ENCODE assay signal across 16 mouse cellular contexts in the genomic region with DNA sequence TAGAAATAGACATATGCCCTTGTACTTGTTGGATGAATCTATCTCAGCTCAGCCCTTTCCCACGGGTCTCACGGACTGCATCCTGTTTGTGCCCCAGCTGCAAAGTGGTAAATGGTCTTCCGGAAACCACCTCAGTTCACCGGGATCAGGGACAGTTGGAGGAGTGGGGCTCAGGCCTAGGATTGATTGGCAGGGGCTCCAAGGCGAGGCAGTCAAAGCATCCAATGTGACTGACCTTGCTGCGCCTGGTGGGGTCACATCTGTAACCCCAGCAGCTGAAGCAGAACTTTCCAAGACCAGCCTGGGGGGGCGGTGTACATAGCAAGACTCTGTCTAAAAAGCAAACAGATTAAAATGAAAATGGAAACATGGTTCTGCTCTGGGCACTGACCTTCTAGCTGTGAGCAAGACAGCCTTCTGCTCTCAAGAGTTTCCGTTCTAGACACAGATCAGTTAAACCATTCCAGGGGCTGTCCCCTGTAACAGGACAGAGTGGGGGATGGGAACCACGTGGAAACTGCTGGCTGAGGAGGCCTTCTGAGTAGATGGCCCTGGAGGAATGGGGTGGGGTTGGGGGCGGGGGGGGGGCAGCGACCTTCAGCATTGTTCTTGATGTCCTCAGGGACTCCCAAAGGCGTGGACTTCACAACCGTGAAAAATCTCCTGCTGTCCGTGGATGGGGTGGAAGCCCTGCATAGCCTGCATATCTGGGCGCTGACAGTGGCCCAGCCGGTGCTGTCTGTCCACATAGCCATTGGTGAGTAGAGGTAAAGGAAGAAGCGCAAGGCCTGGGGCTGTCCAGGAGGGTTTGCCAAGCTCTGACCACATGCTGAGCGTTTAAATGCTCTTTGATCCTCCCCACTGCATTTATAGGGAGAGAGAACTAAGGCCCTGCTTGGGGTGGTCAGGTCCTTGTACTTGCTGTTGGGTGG. TPM values are rescaled to one million over a fixed set of nuclear protein-coding genes. Genes with fewer than 3 reads are reported as not detected.
A peak's percentile ranks its signal among the peaks of the same experiment; 100 is the strongest.
DNase-seq lines count a peak whose midpoint lies in the region; ATAC-seq and TF ChIP-seq lines count a peak whose summit lies in the region.
"Had no signal": no experiment of that assay in that cellular context is flagged by ENCODE, and none has a peak within 500 bp of the region (broad histone marks: within the 10 kb centered on the region; RNA-seq: fewer than 3 reads in every experiment).

No protein-coding gene starts in this region.

- intact Hi-C loops in left cerebral cortex, postnatal 4 days (cut with DNase I): no loop called here

- no peaks in the 10 kb centered on the region for H3K9me3 ChIP-seq in kidney, embryonic 16.5 days (ENCODE audit: low read length)
- H3K9me3 ChIP-seq: liver, embryonic 13.5 days; midbrain, embryonic 15.5 days had no signal

- peak; percentile 45 for DNase-seq in embryo, embryonic 10 days (ENCODE audit: low spot score)
- no peak for DNase-seq in embryo, embryonic 9.5 days (ENCODE audit: extremely low spot score)
- DNase-seq in kidney, adult 2 months: peak; percentile 46
- no peak for DNase-seq in kidney, postnatal 14 days
- DNase-seq in ES-CJ7 (ENCODE audit: low read depth, low spot score): peak; percentile 78
- DNase-seq in left cerebral cortex, postnatal 4 days: no peak
- no peak for DNase-seq in urinary bladder, postnatal 14 days (ENCODE audit: low spot score)
- DNase-seq: cerebellum, adult 9-10 months; liver, embryonic 13.5 days had no signal

- no peak for TF ChIP-seq POLR2A in kidney, adult 2 months (IDR thresholded peaks at IDR 0.05; ENCODE audit: low read depth, low read length)

- ATAC-seq in kidney, embryonic 16.5 days (ENCODE audit: low FRiP score, low TSS enrichment): no peak
- ATAC-seq: midbrain, embryonic 15.5 days had no signal

- peaks cover 23% of the 10 kb centered on the region for H3K4me1 ChIP-seq in kidney, adult 2 months (ENCODE audit: control insufficient read depth, insufficient read depth, low read length)
- H3K4me1 ChIP-seq in kidney, embryonic 16.5 days (ENCODE audit: insufficient read depth, low read length): peaks cover 40% of the 10 kb centered on the region
- H3K4me1 ChIP-seq: midbrain, embryonic 15.5 days had no signal

- no peak for TF ChIP-seq CTCF in kidney, adult 2 months (conservative IDR thresholded peaks at IDR 0.05; ENCODE audit: insufficient read depth, insufficient read length, low read depth, low read length)

- 0 out of 2 replicates have a peak overlapping the region, but pooled peaks have one; percentile 6 for H3K27ac ChIP-seq in kidney, adult 2 months (ENCODE audit: insufficient read depth, low read depth, low read length)
- no peak overlapping the region for H3K27ac ChIP-seq in kidney, embryonic 16.5 days (ENCODE audit: low read length)
- H3K27ac ChIP-seq: liver, embryonic 13.5 days; midbrain, embryonic 15.5 days had no signal

- H3K4me3 ChIP-seq in kidney, adult 2 months (ENCODE audit: insufficient read depth, low read depth, low read length): no peak overlapping the region
- H3K4me3 ChIP-seq in kidney, embryonic 16.5 days (ENCODE audit: low read length): no peak overlapping the region
- H3K4me3 ChIP-seq: liver, embryonic 13.5 days; midbrain, embryonic 15.5 days had no signal

- no peak overlapping the region for H3K4me2 ChIP-seq in kidney, embryonic 16.5 days (replicated peaks; ENCODE audit: low read depth, low read length)
- H3K4me2 ChIP-seq: liver, embryonic 13.5 days; midbrain, embryonic 15.5 days had no signal

- H3K36me3 ChIP-seq in kidney, adult 2 months (ENCODE audit: control insufficient read depth, insufficient read depth, low read length): no peaks in the 10 kb centered on the region
- H3K36me3 ChIP-seq in kidney, embryonic 16.5 days (ENCODE audit: insufficient read depth, low read length): no peaks in the 10 kb centered on the region
- H3K36me3 ChIP-seq: liver, embryonic 13.5 days; midbrain, embryonic 15.5 days had no signal

- H3K9ac ChIP-seq in kidney, embryonic 16.5 days (replicated peaks; ENCODE audit: low read length): peak overlapping the region; percentile 20; the same call in 1 of the 2 replicates
- H3K9ac ChIP-seq: liver, embryonic 13.5 days; midbrain, embryonic 15.5 days had no signal

- H3K27me3 ChIP-seq in kidney, adult 2 months (replicated peaks; ENCODE audit: control insufficient read depth, insufficient read depth, low read length): no peaks in the 10 kb centered on the region
- no peaks in the 10 kb centered on the region for H3K27me3 ChIP-seq in kidney, embryonic 16.5 days (ENCODE audit: insufficient read depth, low read length)

- WGBS in kidney, adult 2 months: 38% methylated on average over 18 of the region's 18 CpGs
- 39% methylated on average over 18 of the region's 18 CpGs for WGBS in kidney, embryonic 16.5 days

RNA-seq across cellular contexts. Expression of gene Slc30a2, which starts 8.6 kb away (rescaled TPM):
- 32.3 and 33.3 TPM in 2 replicates for polyA plus RNA-seq in kidney, adult 2 months (2012; rRNA removed)
- polyA plus RNA-seq in kidney, embryonic 16.5 days (2015; fragmentation: Nextera tagmentation; extraction: Ambion mirVana): 0.92 and 1.4 TPM in 2 replicates
- total RNA-seq in left cerebral cortex, postnatal 4 days (2021): not detected
- total RNA-seq: granulocyte monocyte progenitor cell, adult 5-6 weeks; layer of hippocampus, postnatal 14 days had no signal
- polyA plus RNA-seq: C2C12; forebrain, embryonic 11.5 days; liver, embryonic 13.5 days; stomach, embryonic 14.5 days had no signal

RNA-seq across cellular contexts. Expression of gene Extl1, which starts 32.1 kb away (rescaled TPM):
- 1.1 and 1.3 TPM in 2 replicates for polyA plus RNA-seq in kidney, adult 2 months (2012; rRNA removed)
- polyA plus RNA-seq in kidney, embryonic 16.5 days (2015; fragmentation: Nextera tagmentation; extraction: Ambion mirVana): 0.32 and 0.61 TPM in 2 replicates
- total RNA-seq in left cerebral cortex, postnatal 4 days (2021): 1 to 10 TPM; 3.9 to 4.1 TPM
- total RNA-seq: granulocyte monocyte progenitor cell, adult 5-6 weeks had no signal

RNA-seq across cellular contexts. Expression of gene Trim63, which starts 36.7 kb away (rescaled TPM):
- 4.2 and 7.4 TPM in 2 replicates for polyA plus RNA-seq in kidney, adult 2 months (2012; rRNA removed)
- polyA plus RNA-seq in kidney, embryonic 16.5 days (2015; fragmentation: Nextera tagmentation; extraction: Ambion mirVana): 3.3 and 4.1 TPM in 2 replicates
- total RNA-seq in left cerebral cortex, postnatal 4 days (2021): under 1 TPM; 0.44 to 0.46 TPM
- total RNA-seq: granulocyte monocyte progenitor cell, adult 5-6 weeks had no signal
- polyA plus RNA-seq: stomach, embryonic 14.5 days had no signal

RNA-seq across cellular contexts. Expression of gene Pafah2, which starts 44.5 kb away (rescaled TPM):
- polyA plus RNA-seq in kidney, adult 2 months (2012; rRNA removed): 96.9 and 102 TPM in 2 replicates
- polyA plus RNA-seq in kidney, embryonic 16.5 days (2015; fragmentation: Nextera tagmentation; extraction: Ambion mirVana): 19.5 and 20.1 TPM in 2 replicates
- total RNA-seq in left cerebral cortex, postnatal 4 days (2021): 10 to 100 TPM; 12.7 to 14.1 TPM

Comparison
In these comparisons a context has a peak if more than half of its experiments do, and no peak if none do; other contexts are left out.
1. DNase-seq: peak in embryo, embryonic 10 days (single experiment), kidney, adult 2 months (single experiment) and ES-CJ7 (single experiment); none in embryo, embryonic 9.5 days (single experiment), kidney, postnatal 14 days (single experiment), left cerebral cortex, postnatal 4 days (single experiment) and urinary bladder, postnatal 14 days (single experiment).
2. RNA of gene Slc30a2, which starts 8.6 kb away (polyA plus RNA-seq): 32.3 to 33.3 TPM in kidney, adult 2 months; 0.92 to 1.4 TPM in kidney, embryonic 16.5 days; every median in the first group is over 10 times any median in the second.